Mouse (Mus musculus): Measurements from ENCODE around the gene Slfn2.

DNA sequence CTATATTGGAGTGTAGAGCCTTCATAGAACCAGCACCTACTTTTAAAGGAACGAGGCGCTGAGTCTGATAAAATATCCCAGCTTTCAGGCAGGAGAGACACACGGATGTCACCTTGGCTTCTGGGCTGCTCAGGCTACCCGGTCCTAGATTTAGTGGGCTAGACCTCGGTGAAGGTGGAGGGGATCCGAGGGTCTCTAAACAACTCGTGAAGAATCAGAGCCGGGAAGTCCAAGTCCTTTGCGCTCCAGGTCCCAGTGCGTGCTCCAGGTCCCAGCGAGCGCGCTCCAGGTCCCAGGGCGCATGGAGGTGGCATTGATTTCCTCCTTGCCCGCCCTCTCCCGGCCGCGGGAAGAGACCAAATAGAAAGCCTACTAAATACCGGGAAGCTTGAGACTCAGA lies 25.1 kb upstream of the Slfn2 start:
- TF ChIP-seq CTCF (IDR thresholded peaks at IDR 0.05; ENCODE audit: low read depth) (no peak), EP300 (IDR thresholded peaks at IDR 0.05; ENCODE audit: low read depth) (no peak)

All from liver, postnatal 0 days (tissue).